Mouse (Mus musculus) embryonic fibroblast, embryonic 13.5 days (primary cell): ENCODE data around the gene Rab3il1.

Source experiments
- CTCF ChIP-seq: IDR thresholded peaks from 2 replicates; pipeline ENCODE4 v1.5.1; 2011; ENCODE audit warnings: mild to moderate bottlenecking, control low read depth, low read length, moderate library complexity, borderline replicate concordance; ENCODE audit not compliant: insufficient read depth
- POLR2A ChIP-seq: IDR thresholded peaks from 2 replicates; pipeline ENCODE4 v1.6.1; 2011; ENCODE audit warnings: low read depth, mild to moderate bottlenecking, control low read depth, low read length, moderate library complexity

- TF ChIP-seq CTCF (no peak), POLR2A (no peak)
Measured at GRCm38 (mm10) chr19:10071166-10071565, 69.7 kb downstream of the Rab3il1 start.
